Mouse (Mus musculus) retina, embryonic 14.5 days (tissue): Measurements from ENCODE around the gene Cby1.

ENCODE experiments used
- DNase-seq: peaks from one replicate; pipeline ENCODE4 v3.0.0-alpha.2; 2015; ENCODE audit warnings: low spot score

Cby1 gene

DNA sequence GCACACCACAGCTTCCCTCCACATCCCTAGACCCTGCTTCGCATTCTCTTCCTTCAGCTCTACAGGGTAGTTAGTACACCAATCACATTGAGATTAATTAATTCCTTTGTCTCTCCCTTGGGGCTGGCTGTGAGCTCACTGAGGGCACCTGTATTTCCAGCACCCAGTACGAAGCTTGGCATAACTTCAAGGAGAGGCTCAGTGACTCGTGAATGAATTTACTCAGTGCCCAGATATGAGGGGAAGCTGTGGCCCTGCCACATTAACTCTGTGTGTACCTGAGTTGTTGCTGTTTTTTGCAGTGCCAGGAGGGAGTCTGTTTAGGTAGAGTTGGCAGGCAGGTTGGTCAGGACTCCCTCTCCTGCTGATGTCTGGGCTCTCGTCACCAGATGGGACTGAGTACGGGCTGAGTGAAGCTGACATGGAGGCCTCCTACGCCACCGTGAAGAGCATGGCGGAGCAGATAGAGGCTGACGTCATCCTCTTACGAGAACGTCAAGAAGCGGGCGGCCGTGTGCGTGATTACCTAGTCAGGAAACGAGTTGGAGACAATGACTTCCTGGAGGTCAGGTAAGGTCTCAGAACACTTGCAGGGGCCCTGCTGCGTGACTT is 47.7 kb downstream of the Cby1 start:
- DNase-seq, result no peak

- DNase-seq, result no peak
These were observed 49.3 kb downstream of the Cby1 start for GRCm38 (mm10) chr15:79708229-79708822.

GRCm38 (mm10) chr15:79715646-79716045 is 56.6 kb downstream of the Cby1 start:
- no peak for DNase-seq

GRCm38 (mm10) chr15:79716710-79717109 is 57.7 kb downstream of the Cby1 start:
- no peak for DNase-seq
